Mouse (Mus musculus) gastrocnemius, postnatal 36 days (tissue): ENCODE results near the gene Khdc1a. TPM values are rescaled to one million over a fixed set of nuclear protein-coding genes. Genes with fewer than 3 reads are reported as not detected.
"Not testable (repeated sequence)": the region's sequence is repeated elsewhere in the genome, so short reads cannot be mapped to it uniquely, and the experiment has no call there.

ENCODE experiments used
- DNase-seq, 2 experiments: peaks; one replicate each; pipeline ENCODE4 v3.0.0; 2022
- intact Hi-C: fragments of 180-260 bp; cut with DNase I; formaldehyde crosslinking; loops from one replicate; pipeline ENCODE4 v1.15.1; 2025
- long read RNA-seq, 2 experiments: library from polyadenylated mRNA; stranded (forward); transcript quantifications; one replicate each; pipeline ENCODE4 v2.0.0; 2021
- total RNA-seq, 2 experiments: library from RNA; stranded (reverse); gene quantifications; 2 replicates each; pipeline ENCODE4 v1.2.3; 2021

Khdc1a gene
- total RNA-seq = not detected
- long read RNA-seq, experiment 1 = 0 reads
- long read RNA-seq, experiment 2 = 0 reads

- intact Hi-C loops = no loop called here
- no peak for DNase-seq
These were observed at the start of gene Khdc1a for GRCm38 (mm10) chr1:21349341-21349740. Khdc1a (plus strand) TSS chr1:21349641.

DNA sequence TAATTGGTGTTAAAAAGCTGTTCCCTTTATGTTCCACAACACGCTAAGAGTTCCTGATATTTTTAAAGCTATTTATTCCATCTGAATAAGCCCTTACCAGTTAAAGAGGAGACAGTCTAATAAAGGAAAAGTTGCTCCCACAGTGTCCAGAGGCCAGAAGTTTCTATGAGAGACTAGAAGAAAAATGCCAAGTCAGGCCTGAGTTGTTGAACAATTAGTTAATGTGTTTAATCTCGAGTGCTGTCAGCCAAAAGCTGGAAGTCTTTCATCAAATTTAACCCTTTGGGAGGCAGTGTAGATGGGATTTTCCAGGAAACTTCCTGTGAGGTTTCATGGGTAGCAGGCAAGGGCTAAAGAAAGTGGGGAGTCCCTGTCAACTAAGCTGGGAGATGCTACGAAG, 49.6 kb upstream of the Khdc1a start:
- DNase-seq = no peak
- intact Hi-C loops = no loop called here

GRCm38 (mm10) chr1:21301686-21302085, 47.8 kb upstream of the Khdc1a start:
- intact Hi-C loops = no loop called here
- no peak for DNase-seq

DNA sequence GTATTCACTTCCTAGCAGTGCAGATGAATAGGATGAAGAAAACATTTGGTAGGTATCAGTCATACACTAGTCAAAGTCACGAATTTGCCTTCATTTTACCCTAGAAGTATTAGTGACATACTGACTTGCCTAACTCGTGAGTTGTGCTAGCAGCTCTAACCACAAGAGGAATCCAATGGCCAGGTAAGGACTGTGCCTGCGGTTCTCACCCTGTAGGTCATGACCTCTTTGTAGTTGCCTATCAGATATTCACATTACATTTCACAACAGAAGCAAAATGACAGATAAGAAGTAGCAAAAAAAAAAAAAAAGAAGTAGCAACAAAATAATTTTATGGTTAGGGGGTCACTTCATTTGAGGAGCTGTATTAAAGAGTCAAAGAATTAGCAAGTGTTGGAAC, 45.3 kb upstream of the Khdc1a start:
- intact Hi-C loops = no loop called here
- no peak for DNase-seq

DNA sequence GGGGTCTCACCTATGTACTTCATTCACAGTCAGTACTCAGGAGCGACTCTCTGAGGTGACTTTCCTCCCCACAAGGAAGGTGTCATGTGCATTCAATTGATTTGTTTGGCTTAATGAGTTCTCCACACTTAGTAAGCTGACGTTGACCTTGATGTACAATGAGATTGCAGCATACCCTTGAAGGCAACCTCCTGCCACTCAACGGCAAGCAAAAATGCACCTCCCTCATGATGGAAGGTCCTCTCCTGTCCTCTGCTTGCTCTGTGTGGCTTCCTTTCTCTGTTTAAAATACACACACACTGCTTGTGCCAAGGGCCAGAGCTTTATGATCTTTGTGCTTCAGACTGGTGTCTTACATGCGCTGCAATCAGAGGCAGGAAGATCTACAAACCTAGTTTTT, 44.8 kb upstream of the Khdc1a start:
- no peak for DNase-seq
- intact Hi-C loops = no loop called here

DNA sequence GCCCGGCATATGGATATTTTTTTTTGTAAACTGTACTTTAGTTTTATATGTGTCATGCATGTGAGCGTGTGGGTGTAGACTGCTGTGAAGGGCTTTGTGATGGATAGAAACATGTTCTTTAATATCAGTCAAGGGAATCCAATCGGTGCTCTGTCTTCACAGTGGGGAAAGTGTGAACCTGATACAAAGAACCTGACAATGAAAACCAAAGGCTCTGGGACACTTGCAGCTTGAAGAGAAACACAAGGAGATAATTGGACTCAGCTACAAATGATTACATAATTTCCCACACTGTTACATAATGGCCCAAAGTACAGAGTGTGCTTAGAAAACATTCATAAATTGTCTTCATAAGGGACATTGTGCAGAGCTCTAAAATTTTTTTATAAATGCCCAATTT, 44.0 kb upstream of the Khdc1a start:
- intact Hi-C loops = no loop called here
- DNase-seq = no peak

GRCm38 (mm10) chr1:21314336-21314735, 35.1 kb upstream of the Khdc1a start:
- intact Hi-C loops = loop anchor here (5.0 kb wide), 1 partner anchor 1282 kb away; no protein-coding TSS in a partner anchor
- no peak for DNase-seq

- intact Hi-C loops = no loop called here
- DNase-seq = no peak
These were observed 33.7 kb upstream of the Khdc1a start for GRCm38 (mm10) chr1:21315756-21316155.

DNA sequence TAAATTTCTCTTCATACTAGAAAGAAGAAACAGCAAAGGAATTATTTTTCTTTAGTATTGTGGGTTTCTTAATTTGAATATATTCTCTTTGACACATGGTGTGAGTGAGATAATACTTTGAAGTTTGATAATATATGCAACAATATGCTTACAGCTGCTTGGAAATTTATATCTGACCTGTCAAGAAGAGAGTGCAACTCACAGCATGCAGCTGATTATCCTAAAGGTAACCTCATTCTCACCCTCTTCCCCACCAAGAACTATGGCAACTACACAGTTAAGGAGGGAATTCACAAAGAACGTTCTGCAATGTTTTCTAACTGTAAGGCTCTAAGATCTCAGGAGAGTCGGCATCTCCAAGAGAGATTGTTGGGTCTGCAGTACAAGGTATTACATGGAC, 33.1 kb upstream of the Khdc1a start:
- intact Hi-C loops = no loop called here
- no peak for DNase-seq

DNA sequence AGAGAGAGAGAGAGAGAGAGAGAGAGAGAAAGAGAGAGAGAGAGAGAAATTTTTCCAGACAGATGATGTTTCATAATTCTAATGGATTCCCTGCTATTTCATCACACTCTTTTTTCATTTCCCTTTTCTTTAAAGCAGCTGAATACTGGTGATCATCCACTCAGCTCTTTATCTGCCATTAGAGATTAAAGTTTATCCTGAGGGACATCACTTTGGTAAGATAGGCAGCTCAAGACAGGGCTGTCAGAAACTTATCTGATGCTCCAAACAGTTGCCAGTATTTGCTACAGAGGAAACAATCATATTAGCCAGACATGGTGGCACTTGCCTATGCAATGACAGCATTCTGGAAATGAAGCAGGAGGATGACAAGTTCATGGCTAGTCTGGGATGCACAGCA, 31.2 kb upstream of the Khdc1a start:
- intact Hi-C loops = no loop called here

DNA sequence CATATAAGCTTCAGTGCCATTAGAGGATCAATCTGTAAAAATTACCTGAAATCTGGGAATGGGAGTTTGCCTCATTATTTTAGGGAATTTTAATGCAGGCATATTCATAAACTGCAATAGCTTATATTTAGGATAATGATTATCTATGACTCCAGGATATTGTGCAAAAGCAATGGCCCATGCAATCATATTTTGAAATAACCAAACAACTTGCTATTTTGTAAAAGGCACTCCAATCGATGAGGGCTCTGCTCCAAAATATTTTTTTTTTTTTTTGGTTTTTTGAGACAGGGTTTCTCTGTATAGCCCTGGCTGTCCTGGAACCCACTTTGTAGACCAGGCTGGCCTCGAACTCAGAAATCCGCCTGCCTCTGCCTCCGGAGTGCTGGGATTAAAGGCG, 29.2 kb upstream of the Khdc1a start:
- DNase-seq, intact Hi-C loops: not testable (repeated sequence)

More for the DNA sequence above, 31.2 kb upstream of the Khdc1a start:
- no peak for DNase-seq

DNA sequence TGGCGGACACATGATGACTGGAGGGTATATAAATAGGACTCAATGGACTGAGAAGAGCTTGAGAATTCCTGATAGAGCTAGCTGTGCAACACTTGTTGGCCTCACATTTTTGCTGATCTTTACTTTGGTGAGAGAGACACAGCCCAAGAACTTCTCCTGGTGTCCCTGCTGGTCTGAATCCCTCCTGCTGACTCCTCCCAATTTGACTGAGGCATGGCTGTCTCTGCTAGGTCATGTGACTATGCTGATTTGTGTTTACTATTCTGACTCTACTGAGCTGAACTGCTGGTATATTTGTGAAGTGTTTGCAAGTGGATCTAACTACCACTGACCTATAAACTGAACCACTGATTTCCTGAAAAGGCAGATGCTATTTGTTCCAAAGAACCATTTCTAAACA, 27.8 kb upstream of the Khdc1a start:
- no peak for DNase-seq
- intact Hi-C loops = no loop called here

DNA sequence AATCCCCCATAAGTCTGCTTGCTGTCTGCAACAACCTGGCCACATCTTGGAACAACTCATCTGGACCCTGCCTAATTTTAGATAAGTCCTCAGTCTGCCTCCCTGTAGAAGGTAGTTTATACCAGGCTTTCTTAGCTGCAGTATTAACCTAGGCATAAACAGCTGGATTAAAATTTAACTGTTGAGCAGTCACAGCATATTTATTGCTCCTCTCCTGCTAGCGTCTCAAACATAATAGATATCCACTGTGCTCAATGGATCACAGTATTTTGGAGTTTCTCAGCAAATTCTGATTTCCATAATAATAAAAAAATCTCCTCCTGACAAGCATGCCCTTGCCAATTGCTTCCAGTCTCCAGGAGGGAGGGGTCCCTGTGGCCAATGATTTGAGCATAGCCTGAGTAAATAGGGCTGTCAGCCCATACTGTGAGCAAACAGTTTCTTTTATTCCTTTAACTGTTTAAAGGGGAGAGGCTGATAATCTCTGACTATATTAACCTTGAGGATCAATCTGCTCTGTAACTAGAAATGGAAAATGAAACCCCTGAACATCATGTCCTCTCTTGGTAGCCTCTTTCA, 25.4 kb upstream of the Khdc1a start:
- DNase-seq = no peak
- intact Hi-C loops = no loop called here

DNA sequence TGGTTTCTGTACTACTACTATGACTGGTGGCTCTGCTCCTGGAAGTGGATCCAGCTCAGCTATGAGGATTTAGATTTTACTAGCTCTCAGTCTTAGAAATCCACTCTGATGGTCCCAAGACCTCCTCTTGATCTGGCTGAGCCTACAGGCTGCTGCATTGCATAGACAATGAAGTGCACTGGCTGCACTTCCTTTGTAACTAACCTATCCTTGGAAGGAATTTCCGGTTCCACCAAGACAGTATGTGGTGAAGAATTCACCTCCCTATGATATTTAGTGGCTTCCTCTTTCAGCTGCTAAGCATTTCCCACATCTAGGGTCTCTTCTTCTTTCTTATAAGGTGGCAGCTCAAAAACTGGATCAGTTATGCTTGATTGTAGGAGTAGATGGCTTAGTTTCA, 24.8 kb upstream of the Khdc1a start:
- no peak for DNase-seq
- intact Hi-C loops = no loop called here

GRCm38 (mm10) chr1:21326733-21327132, 22.7 kb upstream of the Khdc1a start:
- intact Hi-C loops = no loop called here
- DNase-seq = no peak

GRCm38 (mm10) chr1:21331161-21331560, 18.3 kb upstream of the Khdc1a start:
- intact Hi-C loops, DNase-seq: not testable (repeated sequence)

DNA sequence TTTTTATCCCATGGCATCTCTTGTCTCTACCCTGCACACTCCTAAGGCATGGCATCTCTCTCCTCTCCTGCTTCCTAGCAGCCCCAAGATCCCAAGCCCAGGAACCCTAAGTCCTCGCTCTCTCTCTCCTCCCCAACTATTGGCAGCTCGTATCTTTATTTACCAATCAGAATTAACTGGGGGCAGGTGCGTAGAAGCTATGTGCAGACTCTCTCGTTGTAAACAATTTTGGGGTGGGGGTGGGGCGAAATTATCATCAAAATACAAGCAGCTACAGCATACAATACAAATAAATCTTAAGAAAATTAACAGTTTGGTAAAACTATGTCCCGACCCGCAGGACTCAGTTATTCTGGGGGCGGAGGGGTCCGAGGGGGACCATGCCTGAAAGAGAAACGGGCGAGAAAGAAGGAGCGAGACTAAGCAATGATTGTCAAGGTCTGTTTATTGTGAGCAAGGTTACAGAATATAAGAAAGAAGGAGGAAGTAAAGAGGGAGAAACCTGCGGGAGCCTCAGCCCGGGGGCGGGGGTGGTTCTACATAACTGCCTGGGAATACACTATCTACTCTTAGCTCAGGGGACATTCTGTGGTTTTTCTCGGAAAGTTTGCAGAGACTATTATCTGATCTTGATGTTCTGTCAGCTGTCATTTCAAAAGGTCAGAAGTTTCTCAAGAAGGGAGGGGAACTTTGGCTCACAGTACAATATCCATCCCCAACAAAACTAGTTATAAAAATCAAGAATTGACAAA, 16.0 kb upstream of the Khdc1a start:
- intact Hi-C loops = no loop called here
- no peak for DNase-seq

GRCm38 (mm10) chr1:21335836-21336235, 13.6 kb upstream of the Khdc1a start:
- DNase-seq = no peak
- intact Hi-C loops = no loop called here

DNA sequence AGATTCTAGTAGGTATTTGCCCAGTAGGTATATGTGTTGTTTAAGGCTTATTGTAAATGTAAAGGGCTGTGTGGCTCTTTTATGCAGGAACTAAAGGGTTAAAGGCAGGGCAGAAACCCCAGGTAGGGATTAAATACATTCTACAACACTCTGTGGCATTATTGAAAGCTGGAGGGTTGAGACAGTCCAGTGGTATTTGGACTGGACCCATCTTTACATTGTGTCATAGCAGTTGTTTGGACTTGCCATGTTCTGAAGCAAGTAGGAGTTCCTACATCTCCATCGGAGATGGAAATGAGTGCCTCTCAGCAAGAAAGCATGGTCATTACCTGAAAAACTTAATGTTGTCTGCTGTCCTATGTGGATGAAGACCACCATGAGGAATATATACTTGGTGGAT, 8.7 kb upstream of the Khdc1a start:
- DNase-seq = no peak
- intact Hi-C loops = loop anchor here (5.0 kb wide), 1 partner anchor 123 kb away; the partner anchor contains the start of gene Tmem14a

DNA sequence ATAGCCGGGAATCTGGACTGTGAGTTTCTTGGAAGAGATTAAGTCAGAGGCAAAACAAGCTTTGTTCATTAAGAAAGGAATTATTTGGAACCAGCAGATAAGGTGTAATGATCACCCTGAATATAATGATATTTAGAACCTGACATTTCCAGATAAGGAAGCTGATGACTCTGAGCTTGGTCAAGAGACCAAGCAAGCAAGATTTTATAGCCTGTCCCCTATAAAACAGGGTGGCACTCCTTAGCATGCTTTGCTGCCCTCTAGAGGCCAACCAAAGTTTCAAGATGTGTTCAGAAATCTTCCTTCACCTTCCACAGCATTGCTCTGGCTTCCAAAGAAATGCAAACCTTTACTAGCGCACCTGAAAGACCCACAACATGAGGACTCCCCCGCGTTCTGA, 5.2 kb upstream of the Khdc1a start:
- intact Hi-C loops = loop anchor here (5.0 kb wide), 1 partner anchor 127 kb away; the partner anchor contains the start of gene Tmem14a
- DNase-seq = peak in 1 of 2 experiments; percentile 22

DNA sequence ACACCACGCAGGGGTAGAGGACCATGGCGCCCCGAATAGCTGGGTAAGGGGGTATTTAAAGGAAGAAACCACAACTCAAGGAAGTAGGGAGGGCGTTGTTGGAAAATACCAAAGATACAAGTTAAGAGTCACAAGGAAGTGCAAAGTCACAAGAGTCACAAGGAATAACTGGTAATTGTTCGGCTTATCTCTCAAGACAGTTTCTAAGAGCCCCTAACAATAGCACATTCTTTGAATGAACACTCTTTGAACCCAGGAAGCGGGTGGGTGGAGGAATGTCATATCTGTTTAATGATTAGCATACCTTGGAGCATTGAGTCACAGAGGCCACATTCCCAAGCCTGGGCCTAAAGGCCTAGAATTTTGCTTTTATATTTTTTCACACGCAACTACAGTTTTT, 4.7 kb upstream of the Khdc1a start:
- not testable (repeated sequence) for DNase-seq
- intact Hi-C loops = loop anchor here (5.0 kb wide), 1 partner anchor 127 kb away; the partner anchor contains the start of gene Tmem14a

GRCm38 (mm10) chr1:21368031-21368430, 18.6 kb downstream of the Khdc1a start, which contains the start of gene Khdc1c:
Khdc1c (plus strand) TSS chr1:21368331.
- DNase-seq, intact Hi-C loops: not testable (repeated sequence)
